Mouse (Mus musculus): ENCODE measurements around the gene Ube2f. TPM values are rescaled to one million over a fixed set of nuclear protein-coding genes. Genes with fewer than 3 reads are reported as not detected.

The Ube2f gene
- 65.1 and 66.7 TPM in 2 replicates for polyA plus RNA-seq (2015; fragmentation: Nextera tagmentation; extraction: Ambion mirVana)

- peak within 1 kb of the TSS; percentile 73 for H3K4me2 ChIP-seq (replicated peaks)
- peak; percentile 99 for ATAC-seq
- no peaks in the 10 kb centered on the region for H3K27me3 ChIP-seq (replicated peaks)
- 0 out of 2 replicates have a peak, but pooled peaks cover 2% of the 10 kb centered on the region for H3K36me3 ChIP-seq
- peaks cover 22% of the 10 kb centered on the region for H3K4me1 ChIP-seq (replicated peaks)
- H3K4me3 ChIP-seq (replicated peaks) = peak within 1 kb of the TSS; percentile 98
- H3K9ac ChIP-seq = peak within 1 kb of the TSS; percentile 92
- H3K27ac ChIP-seq = peak within 1 kb of the TSS; percentile 87
- H3K9me3 ChIP-seq = no peaks in the 10 kb centered on the region
- WGBS = under 1% methylated on average over 43 of the region's 43 CpGs
Measured at GRCm38 (mm10) chr1:91249564-91250414, at the start of gene Ube2f. Gene Ube2f, plus strand, starts transcription at chr1:91250304.

GRCm38 (mm10) chr1:91201122-91201521 is 49.0 kb upstream of the Ube2f start:
- H3K9ac ChIP-seq = no peak overlapping the region
- H3K9me3 ChIP-seq = no peaks in the 10 kb centered on the region
- ATAC-seq = no peak
- H3K4me2 ChIP-seq (replicated peaks) = no peak overlapping the region
- H3K36me3 ChIP-seq = no peaks in the 10 kb centered on the region
- no peaks in the 10 kb centered on the region for H3K27me3 ChIP-seq (replicated peaks)
- no peak overlapping the region for H3K27ac ChIP-seq
- 78% methylated on average over 3 of the region's 3 CpGs for WGBS
- no peak overlapping the region for H3K4me3 ChIP-seq (replicated peaks)
- no peaks in the 10 kb centered on the region for H3K4me1 ChIP-seq (replicated peaks)

- no peak for ATAC-seq
- H3K36me3 ChIP-seq = no peaks in the 10 kb centered on the region
- H3K4me2 ChIP-seq (replicated peaks) = no peak overlapping the region
- no peaks in the 10 kb centered on the region; the same call in 1 of the 2 replicates for H3K4me1 ChIP-seq (replicated peaks)
- H3K9ac ChIP-seq = no peak overlapping the region
- no peak overlapping the region for H3K27ac ChIP-seq
- no peak overlapping the region for H3K4me3 ChIP-seq (replicated peaks)
- no peaks in the 10 kb centered on the region for H3K27me3 ChIP-seq (replicated peaks)
- H3K9me3 ChIP-seq = no peaks in the 10 kb centered on the region
- WGBS = 85% methylated on average over 5 of the region's 5 CpGs
Measured at GRCm38 (mm10) chr1:91204221-91204765, 45.8 kb upstream of the Ube2f start.

GRCm38 (mm10) chr1:91205651-91206050 is 44.5 kb upstream of the Ube2f start:
- Histone ChIP-seq H3K27ac (no peak overlapping the region), H3K36me3 (no peaks in the 10 kb centered on the region), H3K27me3 (replicated peaks) (no peaks in the 10 kb centered on the region), H3K4me1 (replicated peaks) (peaks cover 2% of the 10 kb centered on the region; the same call in 1 of the 2 replicates), H3K9me3 (no peaks in the 10 kb centered on the region), H3K4me3 (replicated peaks) (no peak overlapping the region), H3K9ac (no peak overlapping the region), H3K4me2 (replicated peaks) (no peak overlapping the region)
- ATAC-seq = no peak
- WGBS = 82% methylated on average over 6 of the region's 6 CpGs

GRCm38 (mm10) chr1:91206336-91206735 is 43.8 kb upstream of the Ube2f start:
- WGBS = 79% methylated on average over 8 of the region's 8 CpGs
- ATAC-seq = no peak

GRCm38 (mm10) chr1:91206873-91207272 is 43.2 kb upstream of the Ube2f start:
- H3K36me3 ChIP-seq = no peaks in the 10 kb centered on the region
- no peak for ATAC-seq

More at GRCm38 (mm10) chr1:91206336-91206735, 43.8 kb upstream of the Ube2f start:
- Histone ChIP-seq H3K4me3 (replicated peaks) (no peak overlapping the region), H3K36me3 (no peaks in the 10 kb centered on the region), H3K27me3 (replicated peaks) (no peaks in the 10 kb centered on the region), H3K4me1 (replicated peaks) (peaks cover 2% of the 10 kb centered on the region; the same call in 1 of the 2 replicates), H3K9me3 (no peaks in the 10 kb centered on the region), H3K9ac (no peak overlapping the region), H3K4me2 (replicated peaks) (no peak overlapping the region), H3K27ac (no peak overlapping the region)

GRCm38 (mm10) chr1:91207334-91208074 is 42.6 kb upstream of the Ube2f start:
- Histone ChIP-seq H3K27me3 (replicated peaks) (no peaks in the 10 kb centered on the region), H3K9me3 (no peaks in the 10 kb centered on the region), H3K36me3 (no peaks in the 10 kb centered on the region), H3K9ac (no peak overlapping the region), H3K27ac (no peak overlapping the region), H3K4me3 (replicated peaks) (no peak overlapping the region), H3K4me1 (replicated peaks) (peaks cover 7% of the 10 kb centered on the region; the same call in 1 of the 2 replicates), H3K4me2 (replicated peaks) (no peak overlapping the region)
- WGBS = 64% methylated on average over 3 of the region's 3 CpGs
- peak; percentile 74 for ATAC-seq

More at GRCm38 (mm10) chr1:91206873-91207272, 43.2 kb upstream of the Ube2f start:
- H3K4me1 ChIP-seq (replicated peaks) = peaks cover 7% of the 10 kb centered on the region; the same call in 1 of the 2 replicates
- no peak overlapping the region for H3K9ac ChIP-seq
- H3K4me2 ChIP-seq (replicated peaks) = no peak overlapping the region
- H3K27me3 ChIP-seq (replicated peaks) = no peaks in the 10 kb centered on the region
- no peak overlapping the region for H3K27ac ChIP-seq
- H3K4me3 ChIP-seq (replicated peaks) = no peak overlapping the region
- H3K9me3 ChIP-seq = no peaks in the 10 kb centered on the region
- WGBS = 69% methylated on average over 5 of the region's 5 CpGs

- 85% methylated on average over 6 of the region's 6 CpGs for WGBS
- Histone ChIP-seq H3K9me3 (no peaks in the 10 kb centered on the region), H3K36me3 (no peaks in the 10 kb centered on the region), H3K4me2 (replicated peaks) (no peak overlapping the region), H3K4me3 (replicated peaks) (no peak overlapping the region), H3K4me1 (replicated peaks) (peaks cover 7% of the 10 kb centered on the region; the same call in 1 of the 2 replicates), H3K27ac (peak overlapping the region; percentile 17; the same call in 1 of the 2 replicates), H3K27me3 (replicated peaks) (no peaks in the 10 kb centered on the region), H3K9ac (no peak overlapping the region)
- ATAC-seq = no peak
Measured at GRCm38 (mm10) chr1:91209343-91209742, 40.8 kb upstream of the Ube2f start.

- H3K27me3 ChIP-seq (replicated peaks) = no peaks in the 10 kb centered on the region
- H3K4me1 ChIP-seq (replicated peaks) = peaks cover 7% of the 10 kb centered on the region; the same call in 1 of the 2 replicates
- H3K4me3 ChIP-seq (replicated peaks) = no peak overlapping the region
- no peaks in the 10 kb centered on the region for H3K36me3 ChIP-seq
- ATAC-seq = no peak
- no peaks in the 10 kb centered on the region for H3K9me3 ChIP-seq
- 78% methylated on average over 6 of the region's 6 CpGs for WGBS
- H3K4me2 ChIP-seq (replicated peaks) = no peak overlapping the region
- H3K27ac ChIP-seq = peak overlapping the region; percentile 17; the same call in 1 of the 2 replicates
- no peak overlapping the region for H3K9ac ChIP-seq
Measured at GRCm38 (mm10) chr1:91209785-91210184, 40.3 kb upstream of the Ube2f start.

GRCm38 (mm10) chr1:91211099-91211498 is 39.0 kb upstream of the Ube2f start:
- Histone ChIP-seq H3K36me3 (no peaks in the 10 kb centered on the region), H3K27me3 (replicated peaks) (no peaks in the 10 kb centered on the region), H3K4me3 (replicated peaks) (no peak overlapping the region), H3K9ac (no peak overlapping the region), H3K4me1 (replicated peaks) (peaks cover 7% of the 10 kb centered on the region; the same call in 1 of the 2 replicates), H3K27ac (no peak overlapping the region), H3K9me3 (no peaks in the 10 kb centered on the region), H3K4me2 (replicated peaks) (no peak overlapping the region)
- 71% methylated on average over 1 of the region's 1 CpGs for WGBS
- no peak for ATAC-seq

GRCm38 (mm10) chr1:91211591-91212008 is 38.5 kb upstream of the Ube2f start:
- Histone ChIP-seq H3K36me3 (no peaks in the 10 kb centered on the region), H3K4me3 (replicated peaks) (no peak overlapping the region), H3K27ac (0 out of 2 replicates have a peak overlapping the region, but pooled peaks have one; percentile 36), H3K27me3 (replicated peaks) (no peaks in the 10 kb centered on the region), H3K9me3 (no peaks in the 10 kb centered on the region), H3K4me1 (replicated peaks) (peaks cover 7% of the 10 kb centered on the region; the same call in 1 of the 2 replicates), H3K9ac (no peak overlapping the region), H3K4me2 (replicated peaks) (no peak overlapping the region)
- peak; percentile 13; the same call in 1 of the 2 replicates for ATAC-seq
- WGBS = 65% methylated on average over 7 of the region's 7 CpGs

GRCm38 (mm10) chr1:91215264-91215663 is 34.8 kb upstream of the Ube2f start:
- Histone ChIP-seq H3K9me3 (no peaks in the 10 kb centered on the region), H3K27me3 (replicated peaks) (no peaks in the 10 kb centered on the region), H3K4me2 (replicated peaks) (no peak overlapping the region), H3K4me3 (replicated peaks) (no peak overlapping the region), H3K4me1 (replicated peaks) (0 out of 2 replicates have a peak, but pooled peaks cover 5% of the 10 kb centered on the region), H3K9ac (no peak overlapping the region), H3K36me3 (no peaks in the 10 kb centered on the region), H3K27ac (no peak overlapping the region)
- ATAC-seq = no peak
- 88% methylated on average over 1 of the region's 1 CpGs for WGBS

All from intestine, embryonic 15.5 days (tissue).